Mouse (Mus musculus): ENCODE measurements around the gene Ugt2b34.

GRCm38 (mm10) chr5:86920661-86921233 lies 14.0 kb upstream of the Ugt2b34 start:
- TF ChIP-seq CTCF (IDR thresholded peaks at IDR 0.05; ENCODE audit: low read depth, low read length) (no peak), GATA1 (IDR thresholded peaks at IDR 0.05; ENCODE audit: borderline replicate concordance, low read length) (no peak), GATA2 (IDR thresholded peaks at IDR 0.05; ENCODE audit: borderline replicate concordance, low read depth, low read length) (no peak)
